Mouse (Mus musculus) frontal cortex, adult 2 months (tissue): Measurements from ENCODE around the gene Sgms1. TPM values are rescaled to one million over a fixed set of nuclear protein-coding genes. Genes with fewer than 3 reads are reported as not detected.

Source experiments
- DNase-seq, 2 experiments: peaks; one replicate each; pipeline ENCODE4 v3.0.0; 2022; ENCODE audit warnings: low spot score in 1 of 2; ENCODE audit errors: extremely low spot score in 1 of 2
- polyA plus RNA-seq: library from polyadenylated mRNA; depleted of rRNA; stranded (reverse); fragments of >200 nt; gene quantifications from 2 replicates; pipeline ENCODE4 v1.2.3, GENCODE M21; 2012

Gene Sgms1
- polyA plus RNA-seq, 1 experiment, result 27.9 TPM

DNA sequence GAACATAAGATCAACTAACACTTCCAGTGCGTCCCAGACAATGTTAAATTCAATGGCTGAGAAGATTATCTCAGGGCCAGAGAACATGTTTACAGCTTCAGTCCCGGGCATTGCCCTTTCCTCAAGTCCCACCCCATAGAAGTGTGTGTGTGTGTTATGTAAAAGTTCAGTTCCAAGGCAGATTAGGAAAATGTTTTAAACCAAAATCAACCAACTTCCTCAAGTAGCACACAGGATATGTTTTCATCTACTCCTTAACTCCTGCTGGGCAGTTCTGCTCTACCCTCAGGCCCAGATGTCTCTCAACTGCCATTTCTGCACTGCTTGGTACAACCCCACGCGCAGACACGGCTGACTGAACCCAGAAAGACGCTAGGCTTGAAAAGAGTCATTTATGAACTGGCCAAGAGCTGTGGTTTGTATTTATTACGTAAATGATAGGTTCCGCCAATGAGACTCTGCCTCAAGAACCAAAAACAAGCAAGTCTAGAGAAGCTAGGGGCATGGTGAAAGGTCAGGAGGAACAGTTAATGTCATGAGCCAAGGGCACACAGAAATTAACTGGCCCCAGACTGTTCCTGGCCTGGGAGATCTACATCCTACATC lies 134.7 kb downstream of the Sgms1 start:
- DNase-seq, result no peak

DNA sequence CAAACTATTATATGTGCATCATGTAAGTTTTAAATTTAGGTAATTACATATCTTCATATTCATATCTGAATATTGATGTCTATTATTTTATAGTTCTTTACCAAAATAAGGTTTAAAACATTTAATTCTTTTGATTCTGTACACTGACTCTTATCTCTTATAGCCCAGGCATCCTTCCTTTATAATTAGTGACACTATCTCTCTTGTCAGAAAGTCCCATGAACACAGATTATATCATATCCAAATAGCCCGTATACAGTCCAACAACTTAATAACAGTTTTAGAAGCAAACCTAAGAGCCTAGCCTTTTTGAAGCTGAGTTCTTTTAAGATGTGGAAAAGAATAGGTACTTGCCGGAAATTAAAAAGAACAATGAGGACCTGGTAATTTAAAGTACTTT lies 135.3 kb downstream of the Sgms1 start:
- no peak for DNase-seq

DNA sequence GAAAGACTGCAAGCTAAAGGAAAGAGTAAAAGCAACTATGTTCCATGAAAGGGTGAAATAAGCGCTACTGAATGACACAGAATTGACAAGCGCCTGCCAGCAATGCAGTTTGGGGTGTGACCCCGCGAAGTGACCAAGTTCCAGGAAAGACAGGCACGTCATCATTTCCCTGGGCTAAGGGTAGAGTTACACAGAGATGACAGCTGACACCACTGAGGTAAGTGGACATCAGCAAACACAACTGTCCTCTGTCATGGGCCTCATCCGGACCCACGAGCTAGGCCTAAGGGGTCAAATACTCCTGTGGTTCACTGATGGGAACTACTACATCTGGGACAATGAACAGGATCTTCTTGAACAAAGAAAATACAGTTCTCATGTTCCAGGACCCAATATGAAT lies 136.5 kb downstream of the Sgms1 start:
- DNase-seq, result no peak

DNA sequence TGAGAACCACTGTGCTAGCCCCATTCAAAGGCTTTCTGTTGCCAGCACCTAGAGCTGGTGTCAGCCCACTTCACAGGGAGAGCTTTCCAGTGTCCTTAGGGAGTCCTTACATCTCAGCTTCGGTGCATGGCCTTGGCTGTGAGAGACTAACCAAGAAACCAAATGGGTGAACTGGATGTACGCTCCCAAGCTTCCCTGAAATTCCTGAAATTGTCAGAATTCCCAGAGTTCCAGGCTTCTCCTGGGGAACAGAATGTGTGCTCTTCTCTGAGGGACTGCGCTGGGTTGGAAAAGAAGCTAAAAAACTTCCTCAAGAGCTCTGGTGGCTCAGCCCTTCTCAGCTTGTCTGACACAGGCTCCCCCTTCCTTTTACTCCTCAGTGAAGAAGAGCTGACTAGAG lies 137.1 kb downstream of the Sgms1 start:
- no peak for DNase-seq

DNA sequence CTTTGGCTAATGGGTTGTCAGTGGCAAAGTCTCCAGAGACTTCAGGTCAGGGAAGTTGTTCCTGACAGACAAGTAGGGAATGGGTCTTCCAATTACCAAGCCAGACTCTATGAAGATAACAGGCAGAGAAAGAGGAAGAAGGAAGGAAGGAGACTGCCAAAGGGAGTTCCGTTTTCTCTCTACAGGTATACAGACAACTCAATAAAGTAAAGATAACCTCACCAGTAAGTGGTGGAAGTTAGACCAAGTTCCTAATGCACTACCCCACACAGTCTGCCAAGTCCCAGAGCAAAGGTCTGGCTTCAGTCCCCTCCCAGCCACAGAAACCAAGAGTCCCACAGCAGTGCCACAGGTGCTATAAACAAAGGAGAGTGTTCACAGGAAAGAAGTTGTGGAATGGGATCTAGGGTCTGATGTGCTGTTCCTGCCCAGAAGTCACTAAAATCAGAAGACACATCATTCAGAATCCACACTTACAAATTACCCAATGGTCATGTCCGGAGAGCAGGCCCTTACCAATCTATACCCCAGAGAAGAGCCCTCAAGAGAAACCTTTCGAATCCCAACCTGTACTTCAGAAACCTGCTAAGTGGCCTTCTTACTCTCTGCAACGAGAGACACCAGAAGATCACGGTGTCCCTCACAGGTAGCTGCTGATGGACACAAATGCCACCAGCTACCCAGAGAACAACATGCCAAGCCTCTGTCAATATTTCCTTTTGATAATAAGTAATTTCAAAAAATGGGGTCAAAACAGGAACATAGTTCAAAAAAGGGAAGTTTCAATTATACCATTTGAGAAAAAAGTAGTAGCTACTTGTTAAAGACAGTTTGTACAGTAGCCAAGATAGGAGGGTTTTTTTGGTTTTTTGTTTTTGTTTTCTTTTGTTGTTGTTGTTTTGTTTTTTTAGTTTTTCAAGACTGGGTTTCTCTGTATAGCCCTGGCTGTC lies 140.1 kb downstream of the Sgms1 start:
- no peak for DNase-seq

DNA sequence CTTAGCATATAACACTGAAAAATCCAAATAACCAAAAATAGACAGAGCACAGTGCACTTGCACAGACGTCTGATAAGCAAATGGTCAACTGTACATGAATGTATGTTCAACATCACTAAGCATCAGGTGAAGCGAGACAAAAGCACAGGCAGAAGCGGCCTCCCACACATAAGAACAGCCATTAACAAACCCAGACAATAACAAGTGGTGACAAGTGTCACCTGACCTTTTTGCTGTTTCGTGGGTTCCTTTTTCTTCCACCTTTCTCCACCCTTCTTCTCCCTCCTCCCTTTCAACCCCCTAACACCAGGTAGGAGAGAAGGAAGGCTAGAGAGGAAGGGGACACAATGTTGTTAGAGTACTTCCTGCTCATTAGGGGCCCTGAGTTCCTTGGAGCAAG lies 144.6 kb downstream of the Sgms1 start:
- DNase-seq, result no peak

DNA sequence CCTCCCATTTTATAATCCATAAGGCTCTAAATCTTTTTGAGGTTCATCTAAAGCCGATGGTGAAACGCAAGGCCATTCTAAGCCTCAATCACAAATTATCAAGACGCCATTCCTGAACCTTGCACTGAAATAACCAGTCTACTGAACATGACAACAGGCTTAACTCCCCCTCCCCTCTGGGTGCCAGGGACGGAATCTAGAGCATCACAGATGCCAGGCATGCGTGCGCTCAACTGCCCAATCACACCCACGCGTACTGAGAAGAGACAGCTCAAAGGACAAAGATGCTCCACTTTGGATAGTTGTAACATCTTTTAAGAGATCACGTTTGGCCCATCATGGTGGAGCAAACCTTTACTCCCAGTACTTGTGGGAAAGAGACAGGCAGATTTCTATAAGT lies 146.3 kb downstream of the Sgms1 start:
- no peak for DNase-seq

DNA sequence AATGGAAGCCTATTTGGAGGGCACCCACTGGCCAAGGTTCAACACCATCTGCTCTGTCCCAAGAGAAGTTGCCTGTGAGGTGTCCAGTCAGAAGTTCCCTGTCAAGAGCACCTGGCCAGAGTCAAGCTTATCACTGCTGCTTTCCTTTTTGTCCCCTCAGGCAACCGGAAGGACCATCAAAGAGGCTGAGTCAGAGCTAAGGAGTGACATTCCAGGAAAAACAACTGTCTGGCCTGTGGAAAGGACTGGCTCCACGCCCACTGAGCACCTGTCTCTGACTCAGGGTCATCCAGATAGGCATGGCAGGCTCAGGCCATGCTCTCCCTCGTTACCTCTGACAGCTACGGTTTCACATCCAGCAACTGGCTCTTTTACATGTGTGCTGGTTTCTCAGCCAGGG lies 147.4 kb downstream of the Sgms1 start:
- DNase-seq, result no peak

DNA sequence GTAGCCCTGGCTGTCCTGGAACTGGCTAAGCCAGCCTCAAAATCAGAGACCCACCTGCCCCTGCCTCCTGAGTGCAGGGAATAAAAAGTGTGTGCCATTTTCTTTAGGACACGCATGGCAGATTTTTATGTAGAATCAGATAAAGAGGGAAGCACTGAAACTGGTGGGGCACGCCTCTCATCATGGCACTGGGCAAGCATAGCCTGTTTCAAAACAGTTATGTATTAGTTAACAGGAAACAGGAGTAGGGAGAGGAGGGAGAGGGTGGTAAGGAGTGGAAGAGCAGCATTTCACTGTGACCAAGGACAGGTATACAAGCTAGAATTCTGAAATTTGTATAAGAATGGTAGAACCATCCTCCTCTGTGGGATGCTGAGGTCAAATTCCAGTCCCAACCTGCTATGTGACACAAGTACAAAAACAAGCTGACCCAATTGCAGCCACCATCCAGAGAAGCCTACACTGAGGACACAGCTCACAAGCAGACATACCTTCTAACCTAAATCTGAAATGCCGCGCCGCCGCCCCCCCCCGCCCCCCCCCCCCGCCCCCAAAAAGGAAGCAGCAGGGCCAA lies 149.0 kb downstream of the Sgms1 start:
- no peak for DNase-seq

DNA sequence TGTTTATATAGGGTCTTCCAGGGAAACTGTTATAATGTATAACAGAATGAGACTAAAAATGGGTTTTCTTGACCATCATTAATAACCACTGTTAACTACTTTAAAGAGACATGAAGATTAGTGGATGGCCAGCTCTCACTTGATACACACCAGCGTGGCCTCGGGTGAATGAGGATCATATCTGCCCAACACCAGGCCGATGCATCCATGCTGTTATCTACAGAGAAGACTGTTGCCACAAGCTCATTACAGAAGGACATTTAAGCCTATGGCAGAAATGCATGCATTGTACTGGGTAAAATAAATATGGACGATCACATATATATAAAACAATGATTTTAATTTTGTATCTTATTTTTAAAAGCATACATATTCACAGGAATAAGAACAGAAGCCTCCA lies 149.6 kb downstream of the Sgms1 start:
- DNase-seq, result no peak

DNA sequence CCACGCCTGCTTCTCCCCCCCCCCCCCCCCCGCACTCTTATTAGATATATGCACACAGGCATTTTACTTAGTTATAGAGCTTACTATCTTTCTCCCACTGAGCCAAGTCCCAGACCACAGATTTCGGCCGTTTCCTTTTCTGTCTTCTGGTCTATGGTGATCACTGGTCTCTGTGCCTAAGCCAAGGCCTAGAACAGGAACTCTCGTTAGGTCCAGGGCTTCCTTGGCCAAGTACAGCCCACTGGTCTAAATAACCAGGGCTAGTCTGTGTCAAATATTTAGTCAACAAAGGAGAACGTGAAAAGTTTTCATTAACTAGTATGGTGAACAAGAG lies 150.1 kb downstream of the Sgms1 start:
- DNase-seq, result no peak

DNA sequence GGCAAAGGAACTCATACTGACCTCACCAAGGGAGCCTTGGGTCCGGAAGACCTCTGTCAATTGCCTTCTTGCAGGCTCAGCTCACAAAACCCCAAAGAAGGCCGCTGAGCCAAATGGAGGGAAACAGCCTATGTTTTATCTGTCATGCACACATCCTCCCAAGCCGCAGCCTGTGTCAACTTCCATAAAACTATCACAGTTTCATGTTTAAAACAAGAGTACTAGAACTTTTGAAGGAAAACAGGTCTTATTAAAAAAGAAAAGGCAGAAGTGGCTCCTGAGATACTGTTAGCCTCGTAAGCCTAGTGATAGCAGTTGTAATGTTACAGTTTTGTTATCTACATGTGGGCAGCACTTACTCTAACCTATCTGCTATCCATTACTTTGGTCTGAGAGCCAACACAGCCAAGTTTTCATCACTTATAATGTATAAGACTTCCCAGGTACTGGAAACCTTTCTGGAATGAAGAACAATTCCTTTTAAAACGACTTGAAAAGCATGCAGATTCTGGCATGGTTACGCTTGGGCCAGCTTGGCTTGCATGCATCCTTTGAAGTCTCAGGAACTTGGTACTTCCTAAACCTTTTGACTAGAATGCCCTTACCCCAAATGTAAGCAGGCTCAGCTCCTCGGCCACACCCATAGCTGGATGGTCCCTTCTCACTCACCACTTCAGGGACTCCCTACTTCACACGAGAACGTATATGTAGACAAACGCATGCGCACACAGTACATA lies 150.6 kb downstream of the Sgms1 start:
- no peak for DNase-seq

DNA sequence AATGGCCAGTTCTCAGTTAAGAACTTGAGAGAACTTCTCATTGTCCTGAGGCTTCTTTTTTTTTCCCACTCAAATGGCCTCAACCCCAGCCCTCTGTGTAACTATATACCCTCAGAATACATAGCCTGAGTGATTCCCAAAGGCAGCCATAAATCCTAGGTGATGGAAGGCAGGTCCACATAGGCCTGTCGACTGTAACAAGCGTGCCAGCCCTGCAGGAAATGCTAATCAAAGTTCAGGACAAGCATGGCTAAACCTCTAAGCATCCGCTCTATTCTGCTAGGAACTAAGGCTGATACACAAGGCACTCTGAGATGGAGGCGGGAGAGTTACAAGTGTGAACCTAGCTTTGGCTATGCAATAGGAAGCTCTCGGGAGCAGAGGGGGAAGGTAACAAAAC lies 151.8 kb downstream of the Sgms1 start:
- DNase-seq, result no peak

DNA sequence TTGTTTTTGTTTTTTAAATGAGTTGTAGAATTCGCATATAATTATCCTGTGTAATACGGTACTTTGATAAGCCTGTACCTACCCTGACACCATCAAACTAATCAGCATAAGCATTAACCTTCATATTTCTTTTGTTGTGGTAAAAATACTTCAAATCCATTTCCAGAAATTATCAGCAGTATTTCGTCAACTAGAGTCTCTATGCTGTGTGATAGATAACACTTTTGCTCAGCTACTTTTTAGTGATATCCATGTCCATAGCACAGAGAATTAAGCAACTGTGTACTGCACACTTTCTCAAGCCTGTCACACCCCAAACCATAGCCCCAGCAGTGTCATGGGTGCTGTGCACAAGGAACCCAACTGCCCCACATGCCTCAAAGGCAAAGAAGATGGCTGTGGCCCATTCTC lies 152.3 kb downstream of the Sgms1 start:
- DNase-seq, result no peak

DNA sequence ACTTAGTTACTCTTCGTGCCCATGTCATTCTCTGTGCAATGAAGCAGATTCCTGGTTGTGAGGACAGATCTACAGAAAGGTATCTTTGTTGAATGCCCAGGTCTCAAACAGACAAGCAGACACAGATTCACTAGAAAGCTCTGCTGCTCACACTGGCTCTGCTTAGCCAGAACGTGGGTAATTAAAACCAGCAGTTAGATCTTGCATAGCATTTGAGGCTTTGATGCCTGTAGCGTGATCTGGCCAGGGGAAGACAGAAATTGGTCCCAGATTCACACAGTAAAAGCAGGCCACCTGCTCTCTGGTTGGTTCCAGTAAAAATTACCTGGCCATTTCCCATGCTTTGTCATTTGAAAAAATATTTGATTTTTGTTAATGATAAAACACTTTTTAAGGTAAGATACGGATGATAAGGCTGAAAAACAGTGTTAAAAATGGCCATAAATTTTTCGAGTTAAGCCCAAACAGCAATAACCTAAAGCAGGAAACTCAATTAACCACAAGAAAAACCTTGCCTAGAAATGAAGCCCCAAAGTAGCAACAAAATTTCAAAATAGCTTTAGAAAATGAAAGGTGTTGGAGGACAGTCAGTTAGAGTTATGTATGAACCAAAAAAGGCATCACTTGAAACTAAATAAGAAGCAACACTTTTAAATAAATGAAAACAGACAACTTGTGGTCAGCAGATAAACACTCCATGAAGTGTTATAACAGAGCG lies 154.6 kb downstream of the Sgms1 start:
- no peak for DNase-seq

DNA sequence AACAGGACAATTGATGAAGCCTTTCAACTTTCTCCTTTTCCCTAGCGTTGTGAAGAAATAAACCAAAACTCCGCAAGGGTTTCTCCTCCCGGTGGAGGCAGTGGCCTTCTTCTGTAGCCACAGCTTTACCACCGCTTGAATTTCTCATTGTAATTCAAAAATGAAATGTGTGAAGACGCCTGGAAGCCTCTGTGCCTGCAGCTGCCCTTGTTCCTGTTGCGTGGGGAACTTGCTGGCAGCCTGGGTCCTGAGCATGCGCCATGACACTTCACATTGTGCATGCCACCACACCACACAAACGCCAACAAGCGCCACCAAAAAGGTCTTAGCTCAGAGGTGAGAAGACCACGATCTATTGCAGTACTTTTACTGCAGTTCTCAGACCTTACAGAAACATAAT lies 158.2 kb downstream of the Sgms1 start:
- DNase-seq, result peak in 1 of 2 experiments; percentile 51

DNA sequence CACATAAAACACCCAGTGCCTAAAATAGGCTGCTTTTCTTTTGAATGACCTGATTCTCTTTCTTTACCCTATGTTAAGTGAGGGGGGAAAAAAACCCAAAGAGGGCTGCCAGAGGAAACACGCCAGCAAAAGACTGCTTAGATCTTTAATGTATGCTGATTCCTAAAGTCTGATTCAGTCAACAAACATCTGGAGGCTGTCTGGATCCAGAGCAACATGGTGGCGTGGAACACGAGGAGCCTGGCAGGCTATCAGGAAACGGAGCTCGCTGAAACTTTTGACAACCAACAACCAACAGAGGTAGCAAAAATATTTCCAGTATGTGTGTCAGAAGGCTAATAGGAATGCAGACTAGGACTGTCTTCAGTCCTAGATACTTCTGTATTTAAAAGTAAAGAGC lies 158.7 kb downstream of the Sgms1 start:
- no peak for DNase-seq

DNA sequence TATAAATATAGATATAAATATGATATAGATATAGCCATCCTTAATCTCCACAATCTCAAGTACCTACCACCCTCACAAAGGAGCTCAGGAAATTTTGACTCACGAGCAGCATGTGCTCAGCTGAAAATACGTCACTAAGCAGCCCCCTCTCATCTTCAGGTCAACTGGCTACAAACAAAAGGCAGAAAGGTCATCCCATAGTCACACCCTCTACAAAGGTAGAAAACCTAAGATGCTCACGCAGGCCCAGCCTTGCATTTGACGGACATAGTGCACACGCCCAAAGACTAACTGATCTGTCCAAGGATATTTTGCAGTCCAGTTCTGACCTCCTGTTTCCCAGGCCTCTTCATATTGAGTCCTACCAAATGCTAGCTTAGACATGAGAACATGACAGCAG lies 159.2 kb downstream of the Sgms1 start:
- no peak for DNase-seq

DNA sequence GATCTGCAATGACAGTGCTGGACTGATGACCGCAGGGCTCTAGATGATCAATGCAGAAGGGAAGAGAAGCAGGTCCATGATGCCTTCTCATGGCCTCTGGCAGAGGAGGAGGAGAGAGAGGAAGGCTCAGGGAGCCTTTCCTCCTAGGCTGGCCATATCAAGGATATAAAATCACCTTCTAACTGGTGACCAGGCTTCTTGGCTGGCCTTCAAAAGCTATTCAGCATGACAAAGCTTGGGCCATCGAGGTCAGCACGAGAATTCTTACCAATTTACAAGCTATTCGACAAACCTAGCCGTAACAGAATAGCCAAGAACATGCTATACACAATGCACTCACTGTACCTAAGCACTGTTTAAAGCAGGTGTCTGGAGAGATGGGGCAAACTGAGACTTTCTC lies 159.7 kb downstream of the Sgms1 start:
- no peak for DNase-seq

DNA sequence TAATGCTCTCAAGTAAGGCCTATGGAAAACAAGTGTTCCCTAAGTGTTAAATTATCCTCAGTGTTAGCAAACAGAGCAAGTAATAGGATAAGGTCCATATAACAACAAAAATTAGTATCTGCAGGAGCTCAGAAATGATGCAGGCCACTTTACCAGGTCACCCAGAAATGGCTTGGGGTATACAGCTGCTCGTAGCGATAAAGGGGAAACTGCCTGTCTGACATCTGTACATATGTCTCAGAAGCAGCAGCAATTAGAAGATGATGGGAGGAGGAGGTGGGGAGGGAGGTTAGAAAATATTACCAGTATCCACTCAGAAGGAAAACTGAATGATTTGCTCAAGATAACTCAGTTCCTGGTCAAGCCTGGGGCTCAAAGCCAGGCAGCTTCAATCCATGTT lies 162.3 kb downstream of the Sgms1 start:
- no peak for DNase-seq

DNA sequence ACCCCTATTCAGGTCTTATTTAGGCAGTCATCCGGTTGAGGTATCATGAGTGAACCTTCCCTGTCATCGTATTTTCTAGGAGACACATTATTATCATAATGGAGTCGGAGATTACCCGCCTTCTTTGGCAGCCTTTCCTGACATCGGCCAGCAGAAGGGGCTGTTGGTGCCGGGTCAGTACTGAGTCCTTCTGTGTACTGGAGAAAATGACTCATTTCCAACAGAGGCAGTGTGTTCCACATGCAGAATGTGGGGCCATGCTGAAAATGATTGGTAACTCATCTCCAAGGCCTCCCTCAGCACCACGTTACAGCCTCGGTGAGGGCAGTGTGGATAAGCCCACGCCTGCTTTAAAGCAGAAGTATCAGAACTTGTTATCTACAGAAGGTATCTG lies 164.4 kb downstream of the Sgms1 start:
- no peak for DNase-seq
